Mouse (Mus musculus): ENCODE results near the gene Otoa.

GRCm38 (mm10) chr7:121084840-121085453, 3.5 kb downstream of the Otoa start:
- TF ChIP-seq POLR2A (IDR thresholded peaks at IDR 0.05; ENCODE audit: extremely low read depth, insufficient read depth, low read length), result no peak
- TF ChIP-seq CTCF (IDR thresholded peaks at IDR 0.05; ENCODE audit: low read depth, low read length), result no peak

Data from liver, adult 2 months (tissue).